Mouse (Mus musculus): Measurements from ENCODE around the gene Nup50. TPM values are rescaled to one million over a fixed set of nuclear protein-coding genes. Genes with fewer than 3 reads are reported as not detected.
A peak's percentile ranks its signal among the peaks of the same experiment; 100 is the strongest.

Nup50 gene
- total and polyA plus RNA-seq, 3 experiments = 54.7 to 98.4 TPM; not detected in 1

DNA sequence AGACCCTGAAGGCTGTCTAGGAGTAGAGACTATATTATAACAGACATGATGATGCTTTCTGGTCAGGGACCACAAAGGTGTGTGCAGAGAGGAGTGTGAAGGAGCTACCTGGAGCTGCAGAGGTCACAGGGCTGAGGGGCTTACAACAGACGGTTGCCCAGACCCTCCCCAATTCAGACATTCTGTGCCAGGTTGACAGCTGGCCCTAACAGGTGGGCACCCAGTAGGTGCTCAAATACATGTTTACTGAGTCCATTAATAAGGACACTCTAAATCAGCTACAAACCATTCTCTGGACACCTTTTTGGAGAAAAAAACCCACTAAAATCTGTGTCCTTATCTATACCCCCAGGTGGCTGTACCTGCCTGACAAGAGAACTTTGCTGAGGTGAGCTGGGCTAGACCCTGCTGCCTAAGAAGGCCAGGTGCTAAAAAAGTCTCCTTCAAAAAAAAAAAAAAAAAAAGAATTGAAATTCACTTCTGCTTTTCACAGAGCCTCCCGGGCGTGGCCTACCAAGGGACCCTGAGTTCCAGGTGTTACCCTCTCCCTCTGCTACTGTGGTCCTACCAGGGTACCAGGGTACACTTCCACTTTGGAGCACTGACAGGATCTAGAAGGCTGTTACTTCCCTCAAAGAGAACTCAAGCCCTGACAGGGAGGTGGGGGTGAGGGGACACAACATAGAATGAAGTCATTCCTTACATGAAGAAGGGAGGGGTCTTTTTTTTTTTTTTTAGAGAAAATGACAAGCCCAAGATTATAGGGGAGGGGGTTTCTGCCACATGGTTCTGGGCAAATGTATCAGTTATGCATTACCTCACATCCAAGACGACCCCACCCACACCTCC, 63.2 kb downstream of the Nup50 start:
- Histone ChIP-seq H3K27ac (ENCODE audit: control insufficient read depth, low read depth, low read length) (no peak overlapping the region), H3K79me2 (ENCODE audit: control insufficient read depth, insufficient read depth, low read length, poor library complexity) (peaks cover 5% of the 10 kb centered on the region), H3K4me3 (ENCODE audit: control insufficient read depth in 1 of 2, insufficient read depth in 1 of 2, low read depth in 2 of 2, low read length in 2 of 2) (peak overlapping the region; percentile 46 to 74), H3K36me3 (ENCODE audit: control insufficient read depth in 1 of 2, insufficient read depth in 2 of 2, low read length in 2 of 2) (peaks cover 0 to 7% of the 10 kb centered on the region in 2 experiments; a peak in 2 of 4 replicates), H3K4me1 (ENCODE audit: control insufficient read depth in 1 of 2, insufficient read depth in 2 of 2, low read length in 2 of 2) (peaks cover 0 to 14% of the 10 kb centered on the region in 2 experiments; a peak in 2 of 4 replicates), H3K9me3 (replicated peaks; ENCODE audit: insufficient read depth, low read length) (no peaks in the 10 kb centered on the region), H3K9ac (ENCODE audit: control insufficient read depth, low read depth, low read length, poor library complexity, severe bottlenecking) (peak overlapping the region; percentile 81), H3K27me3 (ENCODE audit: control insufficient read depth in 1 of 2, insufficient read depth in 2 of 2, low read length in 2 of 2) (no peaks in the 10 kb centered on the region)
- TF ChIP-seq SIN3A (IDR thresholded peaks at IDR 0.05; ENCODE audit: low read length) = 0 out of 2 replicates have a peak, but pooled peaks have one; percentile 25
- no peak for TF ChIP-seq MYB (IDR thresholded peaks at IDR 0.05; ENCODE audit: low read depth, low read length)
- no peak for TF ChIP-seq EP300 (IDR thresholded peaks at IDR 0.05; ENCODE audit: low read depth in 1 of 2, low read length in 2 of 2)
- no peak for TF ChIP-seq MXI1 (IDR thresholded peaks at IDR 0.05; ENCODE audit: low read depth, low read length)
- TF ChIP-seq ZNF384 (IDR thresholded peaks at IDR 0.05; ENCODE audit: low read depth, low read length) = peak; percentile 97
- TF ChIP-seq GABPA (IDR thresholded peaks at IDR 0.05; ENCODE audit: low read depth, low read length) = no peak
- TF ChIP-seq NELFE (IDR thresholded peaks at IDR 0.05; ENCODE audit: low read depth, low read length) = no peak
- no peak for TF ChIP-seq ZKSCAN1 (IDR thresholded peaks at IDR 0.05; ENCODE audit: low read depth, low read length)
- DNase-seq (ENCODE audit: low read depth, low spot score) = peak; percentile 66

DNA sequence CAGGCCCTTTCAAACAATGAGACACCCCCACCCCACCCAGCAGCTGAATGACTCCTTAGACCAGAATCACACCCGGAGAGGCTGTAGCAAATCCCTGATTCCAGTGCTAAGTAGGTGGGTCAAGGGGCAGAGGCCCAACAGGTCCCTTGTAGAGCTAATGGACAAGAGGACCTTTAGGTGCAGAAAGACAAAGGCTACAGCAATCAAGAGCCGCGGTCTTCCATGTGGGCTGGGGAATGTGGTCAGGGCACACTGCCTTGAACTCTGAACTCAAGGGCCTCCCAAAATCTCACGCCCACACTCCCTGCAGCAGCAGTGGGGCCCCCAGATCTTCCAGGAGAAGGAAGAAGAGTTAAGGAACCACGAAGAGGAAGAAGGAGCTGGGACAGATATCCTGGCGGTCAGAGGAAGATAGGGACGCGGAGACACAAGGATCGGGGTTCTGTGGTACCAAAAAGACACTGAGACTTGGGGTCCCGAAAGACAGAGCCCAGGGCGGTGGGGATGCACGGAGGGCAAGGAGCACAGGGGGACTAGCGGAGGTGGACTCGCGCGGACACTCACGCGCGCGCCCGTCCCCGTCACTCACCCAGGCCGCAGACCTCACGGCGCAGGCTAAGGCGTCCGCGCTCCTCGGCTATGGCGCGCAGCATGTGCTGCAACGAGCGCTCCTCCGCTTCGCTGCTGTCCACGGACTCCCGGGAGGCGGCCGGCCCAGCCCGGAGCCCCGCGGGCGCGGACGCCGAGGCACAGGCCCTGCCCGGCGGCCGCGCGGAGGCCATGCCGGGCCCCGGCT, 64.0 kb downstream of the Nup50 start:
- DNase-seq (ENCODE audit: low read depth, low spot score) = peak; percentile 68
- Histone ChIP-seq H3K36me3 (ENCODE audit: control insufficient read depth in 1 of 2, insufficient read depth in 2 of 2, low read length in 2 of 2) (peaks cover 0 to 7% of the 10 kb centered on the region in 2 experiments; a peak in 2 of 4 replicates), H3K79me2 (ENCODE audit: control insufficient read depth, insufficient read depth, low read length, poor library complexity) (peaks cover 5% of the 10 kb centered on the region), H3K4me1 (ENCODE audit: control insufficient read depth in 1 of 2, insufficient read depth in 2 of 2, low read length in 2 of 2) (peaks cover 0 to 14% of the 10 kb centered on the region in 2 experiments; a peak in 2 of 4 replicates), H3K9me3 (replicated peaks; ENCODE audit: insufficient read depth, low read length) (no peaks in the 10 kb centered on the region), H3K4me3 (ENCODE audit: control insufficient read depth in 1 of 2, insufficient read depth in 1 of 2, low read depth in 2 of 2, low read length in 2 of 2) (peak overlapping the region; percentile 46 to 74), H3K9ac (ENCODE audit: control insufficient read depth, low read depth, low read length, poor library complexity, severe bottlenecking) (peak overlapping the region; percentile 81), H3K27ac (ENCODE audit: control insufficient read depth, low read depth, low read length) (no peak overlapping the region), H3K27me3 (ENCODE audit: control insufficient read depth in 1 of 2, insufficient read depth in 2 of 2, low read length in 2 of 2) (no peaks in the 10 kb centered on the region)
- TF ChIP-seq MYC (IDR thresholded peaks at IDR 0.05; ENCODE audit: low read depth, low read length) = 0 out of 2 replicates have a peak, but pooled peaks have one; percentile 25
- 0 out of 4 replicates have a peak, but pooled peaks of 1 of the 2 experiments have one; percentile 16 for TF ChIP-seq EP300 (IDR thresholded peaks at IDR 0.05; ENCODE audit: low read depth in 1 of 2, low read length in 2 of 2)
- no peak for TF ChIP-seq GATA1 (IDR thresholded peaks at IDR 0.05; ENCODE audit: low read depth, low read length)
- no peak for TF ChIP-seq ZC3H11A (IDR thresholded peaks at IDR 0.05; ENCODE audit: low read depth, low read length)
- TF ChIP-seq MAZ (IDR thresholded peaks at IDR 0.05; ENCODE audit: low read depth, low read length) = no peak
- TF ChIP-seq CHD1 (IDR thresholded peaks at IDR 0.05; ENCODE audit: low read depth, low read length) = 0 out of 2 replicates have a peak, but pooled peaks have one; percentile 32
- no peak for TF ChIP-seq HCFC1 (IDR thresholded peaks at IDR 0.05; ENCODE audit: low read depth, low read length)
- no peak for TF ChIP-seq CHD2 (IDR thresholded peaks at IDR 0.05; ENCODE audit: low read length)
- 0 out of 2 replicates have a peak, but pooled peaks have one; percentile 11 for TF ChIP-seq MAX (IDR thresholded peaks at IDR 0.05; ENCODE audit: low read length)
- TF ChIP-seq RAD21 (IDR thresholded peaks at IDR 0.05; ENCODE audit: low read depth, low read length) = no peak
- no peak for TF ChIP-seq USF1 (IDR thresholded peaks at IDR 0.05; ENCODE audit: low read depth, low read length)
- TF ChIP-seq MAFK (IDR thresholded peaks at IDR 0.05; ENCODE audit: borderline replicate concordance, low read depth, low read length) = no peak
- no peak for TF ChIP-seq SMC3 (IDR thresholded peaks at IDR 0.05; ENCODE audit: low read depth, low read length)
- TF ChIP-seq TBP (IDR thresholded peaks at IDR 0.05; ENCODE audit: low read depth, low read length) = no peak
- no peak for TF ChIP-seq BHLHE40 (IDR thresholded peaks at IDR 0.05; ENCODE audit: borderline replicate concordance, low read depth, low read length)
- no peak for TF ChIP-seq JUND (IDR thresholded peaks at IDR 0.05; ENCODE audit: low read depth, low read length)
- no peak for TF ChIP-seq NELFE (IDR thresholded peaks at IDR 0.05; ENCODE audit: low read depth, low read length)
- TF ChIP-seq UBTF (IDR thresholded peaks at IDR 0.05; ENCODE audit: borderline replicate concordance, insufficient read depth, low read depth, low read length) = peak; percentile 65; the same call in 1 of the 2 replicates
- no peak for TF ChIP-seq MYB (IDR thresholded peaks at IDR 0.05; ENCODE audit: low read depth, low read length)
